Mouse (Mus musculus): ENCODE measurements around the gene Zfp105. TPM values are rescaled to one million over a fixed set of nuclear protein-coding genes. Genes with fewer than 3 reads are reported as not detected.
A peak's percentile ranks its signal among the peaks of the same experiment; 100 is the strongest.

Gene Zfp105
- 5.3 and 6.3 TPM in 2 replicates for total RNA-seq (2021)
- long read RNA-seq, partial matches to known transcripts = 0 of 6 reads
- long read RNA-seq, other reads (novel, unspliced or antisense) = 1 of 6 reads

DNA sequence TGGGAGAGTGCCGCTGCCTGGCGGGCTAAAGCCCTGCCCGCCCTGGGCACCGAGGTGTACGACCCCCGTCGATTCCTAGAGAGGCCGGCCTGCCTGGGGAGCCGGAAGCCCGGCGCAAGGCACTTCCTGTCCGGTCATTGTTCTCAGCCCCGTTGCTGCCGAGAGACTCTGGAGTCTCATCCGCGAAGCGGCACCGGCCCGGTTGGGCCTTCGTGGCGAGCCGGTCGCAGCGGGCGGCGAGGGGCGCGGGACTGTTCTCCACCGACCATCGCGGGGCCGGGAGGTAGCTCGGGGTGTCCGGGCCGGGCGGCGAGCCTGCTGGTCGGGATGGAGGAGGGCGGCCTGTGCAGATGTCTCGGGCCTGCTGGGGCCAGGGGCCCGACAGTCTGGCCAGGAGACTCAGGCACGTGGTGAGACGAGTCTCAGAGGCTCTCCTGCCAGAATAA lies at the start of gene Zfp105:
Zfp105 (plus strand) TSS at position 137 of the 446 bp plus-strand sequence.
- DNase-seq = peak; percentile 63

DNA sequence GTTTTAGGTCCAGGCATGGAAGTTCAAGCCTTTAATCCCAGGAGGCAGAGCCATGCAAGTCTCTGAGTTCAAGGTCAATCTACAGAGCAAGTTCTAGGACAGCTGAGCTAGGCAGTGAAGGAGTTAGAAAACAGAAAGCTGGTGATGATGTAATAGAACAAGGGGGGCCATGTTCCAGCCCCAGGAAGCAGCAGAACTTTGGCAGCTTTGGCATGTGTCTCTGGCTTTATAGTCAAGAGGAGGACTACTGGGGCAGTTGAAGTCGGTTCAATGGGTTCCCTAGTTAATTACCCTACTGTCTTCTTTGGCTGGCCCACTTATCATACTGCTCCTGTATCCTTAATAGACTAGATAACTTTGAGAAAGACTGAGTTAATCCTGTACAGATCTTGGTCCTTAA lies 48.2 kb upstream of the Zfp105 start:
- no peak for DNase-seq

DNA sequence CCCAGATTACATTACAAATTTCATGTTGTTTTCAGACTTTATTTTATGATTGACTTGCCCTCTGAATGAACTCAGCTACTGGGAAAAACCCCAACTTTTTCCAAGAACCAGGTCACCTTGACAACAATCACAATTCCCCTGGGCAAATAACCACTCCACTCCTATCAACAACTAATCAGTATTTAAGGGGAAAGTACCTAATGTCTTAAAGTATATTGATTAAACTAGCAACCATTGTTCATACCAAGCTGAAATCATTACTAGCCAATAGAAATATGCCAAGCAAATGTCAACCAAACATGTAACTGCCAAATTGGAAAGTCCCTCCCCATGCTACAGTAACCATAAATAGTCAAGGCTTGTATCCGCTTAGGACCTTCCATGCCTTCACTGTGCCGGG lies 47.7 kb upstream of the Zfp105 start:
- DNase-seq = no peak

DNA sequence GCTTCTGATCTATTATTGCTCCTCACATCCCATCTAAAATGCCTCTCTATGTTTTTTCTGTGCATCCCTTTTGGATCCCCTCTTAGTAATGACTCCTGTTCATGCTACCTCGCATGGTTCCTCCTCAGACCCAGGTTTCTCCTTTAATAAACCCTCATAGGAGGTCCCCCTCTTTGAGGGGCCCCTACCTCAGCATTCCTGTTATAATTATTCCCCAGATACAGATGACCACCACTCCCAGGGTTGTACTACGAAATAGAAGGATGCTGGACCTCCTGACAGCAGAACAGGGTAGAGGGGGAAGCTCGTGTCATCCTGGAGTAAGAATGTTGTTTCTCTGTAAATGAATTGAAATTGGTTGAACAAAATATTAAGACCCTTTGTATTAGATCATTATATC lies 37.5 kb upstream of the Zfp105 start, which contains the start of gene Zkscan7:
Zkscan7 (plus strand) TSS at position 301 of the 400 bp plus-strand sequence.
- no peak for DNase-seq

DNA sequence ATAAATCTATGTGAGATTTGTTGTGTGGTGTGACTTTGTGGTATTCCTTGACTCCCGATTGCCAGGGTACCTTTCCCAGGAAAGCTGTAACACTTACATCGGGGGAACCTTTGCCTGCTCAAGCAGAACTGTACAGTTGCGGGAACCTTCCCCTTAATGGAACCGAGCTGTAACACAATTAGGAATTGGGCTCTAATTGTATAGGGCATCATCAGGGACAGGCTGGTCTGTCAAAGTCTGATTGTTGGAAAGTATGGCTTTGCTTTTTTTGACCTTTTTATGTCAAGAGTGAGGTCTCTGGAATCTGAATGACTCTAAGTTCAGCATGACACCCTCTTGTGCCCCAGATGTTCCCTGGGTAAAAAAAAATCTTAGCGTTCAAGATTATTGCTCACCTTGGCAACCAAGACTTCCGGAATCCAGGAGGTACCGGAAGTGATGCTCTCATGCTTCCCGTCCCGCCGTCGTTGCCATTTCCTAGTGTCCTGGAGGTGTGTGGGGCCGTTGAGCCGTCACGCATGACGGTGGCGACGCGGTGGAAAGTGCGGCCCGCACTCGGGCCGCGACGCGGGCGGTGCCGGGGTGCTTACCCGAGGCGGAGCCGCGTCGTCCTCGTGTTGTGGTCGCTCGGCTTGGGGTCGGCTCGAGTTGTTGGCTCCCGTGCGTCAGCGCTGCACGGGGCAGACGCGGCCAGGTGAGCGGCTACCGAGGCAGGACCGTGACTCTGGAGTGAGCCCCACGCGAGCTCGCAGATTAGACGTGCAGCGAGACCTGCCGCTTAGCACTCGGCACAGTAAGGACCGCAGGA lies 36.3 kb upstream of the Zfp105 start:
- peak; percentile 54 for DNase-seq

GRCm38 (mm10) chr9:122901047-122901446 lies 21.8 kb upstream of the Zfp105 start:
- no peak for DNase-seq

- peak; percentile 51 for DNase-seq
Observed at GRCm38 (mm10) chr9:122902717-122903535, 19.9 kb upstream of the Zfp105 start.

GRCm38 (mm10) chr9:122922436-122922835 lies 436 bp upstream of the Zfp105 start:
- no peak for DNase-seq

DNA sequence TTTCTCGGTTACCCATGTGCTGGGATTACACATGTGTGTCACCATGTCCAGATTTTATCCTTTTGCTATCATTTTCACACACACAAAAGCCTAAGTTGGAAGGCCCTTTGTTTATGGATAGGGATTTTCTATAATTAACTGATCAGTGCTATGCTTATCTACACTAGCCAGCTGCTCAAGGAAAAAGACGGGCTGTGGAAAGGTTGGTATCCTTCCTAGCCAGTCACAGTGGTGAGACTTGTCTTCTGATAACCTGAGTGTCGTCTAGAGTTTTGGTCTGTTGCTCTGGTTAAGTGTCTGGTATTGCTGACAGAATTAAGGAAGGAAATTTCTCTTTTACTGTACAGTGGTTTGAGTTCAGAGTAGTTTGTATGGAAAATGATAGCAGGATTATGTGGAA lies 6.0 kb downstream of the Zfp105 start:
- no peak for DNase-seq

DNA sequence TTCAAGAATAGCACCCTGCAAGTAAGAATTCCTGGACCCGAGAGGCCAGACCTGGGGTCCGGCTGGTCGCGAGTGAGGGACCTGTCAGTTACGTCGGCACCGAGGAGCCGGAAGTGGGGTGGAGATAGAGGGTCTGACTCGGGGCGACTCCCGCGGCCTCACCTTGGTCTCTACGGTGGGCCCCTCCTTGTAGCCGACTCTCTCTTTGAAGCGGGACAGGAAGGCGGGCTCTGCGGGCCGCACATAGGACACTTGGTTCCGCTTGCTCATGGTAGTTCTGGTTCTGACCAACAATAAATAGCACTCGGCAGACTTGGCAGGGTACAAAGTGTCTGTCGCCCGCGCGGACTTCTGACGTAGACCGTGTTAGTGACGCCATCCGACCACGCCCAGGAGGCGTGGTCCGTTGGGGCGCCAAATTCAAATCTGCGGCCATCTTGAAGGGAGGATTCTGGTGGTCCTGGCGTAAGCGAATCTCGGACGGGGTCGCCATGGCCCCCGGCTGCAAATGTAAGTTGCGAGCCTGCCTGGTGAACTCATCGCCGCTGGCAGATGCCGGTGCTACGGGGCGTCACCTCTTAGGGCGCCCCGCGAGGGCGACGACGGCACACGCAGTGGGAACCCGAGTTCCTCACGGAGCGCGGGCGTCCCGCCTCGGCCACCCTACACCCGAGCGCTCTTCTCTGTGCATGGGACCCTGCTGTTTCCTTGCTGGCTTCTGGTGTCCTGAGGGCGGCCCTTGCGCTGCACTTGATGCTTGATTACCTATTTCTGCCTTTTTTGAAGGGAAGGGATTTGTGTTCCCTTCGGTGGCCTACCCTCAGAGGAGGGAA lies 28.0 kb downstream of the Zfp105 start, which contains the start of the genes 1110059G10Rik and Kif15:
1110059G10Rik (minus strand) TSS at position 358 of the 833 bp plus-strand sequence.
Kif15 (plus strand) TSS at position 404 of the 833 bp plus-strand sequence.
- peak; percentile 92 for DNase-seq

Other genes with a start within 250 kb of the Zfp105 start
- gene Topaz1, start 175.7 kb upstream of the Zfp105 start, total RNA-seq (2021) = not detected in 2 replicates
- gene Tcaim, start 117.5 kb upstream of the Zfp105 start, total RNA-seq (2021) = 20.3 and 23.9 TPM in 2 replicates
- not detected in 2 replicates for gene Gm35549, start 79.0 kb upstream of the Zfp105 start, total RNA-seq (2021)
- gene Zfp445, start 57.1 kb upstream of the Zfp105 start, total RNA-seq (2021) = 118 and 138 TPM in 2 replicates
- 10.0 and 14.8 TPM in 2 replicates for gene Zkscan7, start 37.4 kb upstream of the Zfp105 start, total RNA-seq (2021)
- 17.9 and 28.3 TPM in 2 replicates for gene 1110059G10Rik, start 27.9 kb downstream of the Zfp105 start, total RNA-seq (2021)
- 4.2 and 6.1 TPM in 2 replicates for gene Kif15, start 28.0 kb downstream of the Zfp105 start, total RNA-seq (2021)
- gene Tmem42, start 98.3 kb downstream of the Zfp105 start, total RNA-seq (2021) = 21.7 and 25.2 TPM in 2 replicates
- gene Tgm4, start 111.7 kb downstream of the Zfp105 start, total RNA-seq (2021) = 0.86 and 2.1 TPM in 2 replicates
- 77.8 and 87.8 TPM in 2 replicates for gene Zdhhc3, start 190.1 kb downstream of the Zfp105 start, total RNA-seq (2021)
- gene Exosc7, start 190.1 kb downstream of the Zfp105 start, total RNA-seq (2021) = 42.9 and 50.9 TPM in 2 replicates
- gene Clec3b, start 227.9 kb downstream of the Zfp105 start, total RNA-seq (2021) = 11.4 and 15.0 TPM in 2 replicates